Mouse (Mus musculus) heart, postnatal 14 days (tissue): ENCODE data around the gene Wdr83. TPM values are rescaled to one million over a fixed set of nuclear protein-coding genes. Genes with fewer than 3 reads are reported as not detected.

Experiments
- DNase-seq, 2 experiments: peaks; one replicate each; pipeline ENCODE4 v3.0.0; 2021 to 2022
- intact Hi-C: fragments of 180-260 bp; cut with DNase I; formaldehyde crosslinking; loops from one replicate; pipeline ENCODE4 v1.15.1; 2025
- total RNA-seq, 2 experiments: library from RNA; stranded (reverse); gene quantifications; 2 replicates each; pipeline ENCODE4 v1.2.3; 2021

The Wdr83 gene
- total RNA-seq, 2 experiments from 2014 or later: 27.2 to 27.6 TPM

GRCm38 (mm10) chr8:85080532-85081215 is 432 bp downstream of the Wdr83 start, which contains the start of gene Wdr83os:
Gene Wdr83os (plus strand): TSS chr8:85080740.
- intact Hi-C loops: loop anchor here (5.0 kb wide), 1 partner anchor 322 kb away; no protein-coding TSS in a partner anchor

GRCm38 (mm10) chr8:85080214-85080531 is 933 bp downstream of the Wdr83 start:
- intact Hi-C loops: loop anchor here (5.0 kb wide), 1 partner anchor 322 kb away; no protein-coding TSS in a partner anchor
- no peak for DNase-seq

More at GRCm38 (mm10) chr8:85080532-85081215, 432 bp downstream of the Wdr83 start, which contains the start of gene Wdr83os:
- DNase-seq: peak; percentile 50 to 72

DNA sequence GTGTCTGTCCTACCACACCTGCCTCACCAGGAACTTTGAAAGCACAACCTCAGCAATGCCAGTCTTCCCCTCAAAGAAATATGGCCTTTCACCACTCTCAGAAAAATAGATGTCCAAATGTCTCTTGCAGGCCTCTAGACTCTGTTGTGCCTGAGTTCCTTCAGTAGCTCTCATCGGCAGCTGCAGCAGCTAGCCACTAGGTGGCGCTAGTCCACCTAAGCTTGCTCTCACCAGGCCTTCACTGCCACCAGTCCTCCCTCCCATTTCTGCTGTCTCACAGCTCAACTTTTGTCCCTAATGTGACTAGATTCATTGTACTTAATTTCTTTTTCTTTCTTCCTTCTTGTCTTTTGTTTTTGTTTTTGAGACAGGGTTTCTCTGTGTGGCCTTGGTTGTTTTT is 4.1 kb downstream of the Wdr83 start:
- DNase-seq: peak; percentile 77 to 88
- intact Hi-C loops: loop anchor here (2.0 to 5.0 kb wide), 2 partner anchors 94 to 210 kb away; no protein-coding TSS in a partner anchor

- intact Hi-C loops: loop anchor here (2.0 to 5.0 kb wide), 2 partner anchors 95 to 211 kb away; no protein-coding TSS in a partner anchor
- DNase-seq: peak; percentile 51 to 59
These were observed 5.1 kb downstream of the Wdr83 start for GRCm38 (mm10) chr8:85076001-85076400.

- intact Hi-C loops: loop anchor here (5.0 kb wide), 1 partner anchor 213 kb away; no protein-coding TSS in a partner anchor
- no peak for DNase-seq
These were observed 6.5 kb downstream of the Wdr83 start for GRCm38 (mm10) chr8:85074617-85075016.

- no peak for DNase-seq
- intact Hi-C loops: no loop called here
These were observed 6.9 kb downstream of the Wdr83 start for GRCm38 (mm10) chr8:85074167-85074566.

DNA sequence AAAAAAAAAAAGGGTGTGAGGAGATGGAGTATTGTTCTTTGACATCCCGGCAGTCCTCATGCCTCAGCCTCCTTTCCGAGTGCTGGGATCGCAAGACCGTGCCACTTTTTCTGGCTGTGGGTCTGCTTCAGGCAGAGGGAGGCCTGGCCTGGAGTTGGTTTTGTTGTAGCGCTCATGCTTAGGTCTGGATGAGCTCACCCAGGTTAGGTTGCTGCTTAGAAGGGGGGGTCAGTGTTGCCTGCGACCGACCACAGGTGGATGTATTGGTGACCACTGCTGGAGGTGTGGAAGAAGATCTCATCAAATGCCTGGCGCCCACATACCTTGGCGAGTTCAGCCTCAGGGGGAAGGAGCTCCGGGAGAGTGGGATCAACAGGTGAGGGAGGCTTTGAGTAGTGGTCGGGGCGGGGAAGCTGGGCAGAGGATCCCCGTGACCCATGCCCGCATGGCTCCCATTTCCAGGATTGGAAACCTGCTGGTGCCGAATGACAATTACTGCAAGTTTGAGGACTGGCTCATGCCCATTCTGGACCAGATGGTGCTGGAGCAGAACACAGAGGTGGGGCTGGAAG is 8.0 kb downstream of the Wdr83 start:
- DNase-seq: no peak
- intact Hi-C loops: no loop called here

DNA sequence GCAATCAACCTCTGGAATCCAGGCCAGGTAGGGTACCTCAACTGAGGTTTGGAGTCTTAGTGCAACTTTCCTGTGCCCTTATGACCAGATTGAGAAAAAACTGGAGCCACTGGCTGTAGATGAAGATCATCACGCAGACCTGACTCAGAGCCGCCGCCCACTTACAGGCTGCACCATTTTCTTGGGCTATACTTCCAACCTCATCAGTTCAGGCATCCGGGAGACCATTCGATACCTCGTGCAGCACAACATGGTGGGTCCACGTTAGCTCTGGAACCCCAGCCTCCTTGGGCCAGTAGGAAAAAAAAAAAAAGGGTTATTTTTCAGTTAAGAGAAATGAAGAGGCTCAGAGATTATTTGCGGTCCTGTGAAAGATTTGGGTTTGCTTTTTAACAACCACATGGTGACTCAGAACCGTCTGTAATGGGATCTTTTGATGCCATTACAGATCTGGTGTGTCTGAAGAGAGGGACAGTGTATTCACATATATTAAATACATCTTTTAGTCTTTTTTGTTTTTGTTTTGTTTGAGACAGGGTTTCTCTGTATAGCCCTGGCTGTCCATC is 8.7 kb downstream of the Wdr83 start:
- intact Hi-C loops: no loop called here

GRCm38 (mm10) chr8:85071514-85072281 is 9.4 kb downstream of the Wdr83 start, which contains the start of gene Dhps:
Gene Dhps (plus strand): TSS chr8:85071757.
- intact Hi-C loops: no loop called here
- peak; percentile 88 to 92 for DNase-seq

More for the DNA sequence above, 8.7 kb downstream of the Wdr83 start:
- DNase-seq: no peak

- DNase-seq: no peak
- intact Hi-C loops: no loop called here
These were observed 10.1 kb downstream of the Wdr83 start for GRCm38 (mm10) chr8:85071041-85071440.

- no peak for DNase-seq
- intact Hi-C loops: no loop called here
These were observed 13.1 kb downstream of the Wdr83 start, which contains the start of gene Gm5741 for GRCm38 (mm10) chr8:85067982-85068381. Gene Gm5741 (minus strand): TSS chr8:85067982.

DNA sequence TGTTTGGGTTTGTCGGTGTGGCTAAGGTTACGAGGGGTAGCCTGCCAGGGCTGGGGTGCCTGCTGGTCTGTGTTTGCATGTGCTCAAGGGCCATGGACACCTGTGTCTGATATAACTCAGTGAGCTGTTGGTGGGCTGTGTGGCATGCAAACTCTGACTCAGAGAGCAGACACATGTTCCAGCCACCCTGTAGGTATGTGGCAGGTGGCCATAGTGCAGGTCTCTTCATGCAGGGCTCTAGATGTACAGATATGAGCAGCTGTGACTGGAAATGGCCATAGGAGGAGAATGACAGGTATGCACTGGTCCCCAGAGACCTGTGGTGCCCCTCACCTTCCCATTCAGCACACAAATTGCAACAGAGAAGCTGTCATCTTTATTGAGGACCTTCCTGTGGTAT is 14.0 kb downstream of the Wdr83 start:
- intact Hi-C loops: no loop called here
- no peak for DNase-seq

- no peak for DNase-seq
- intact Hi-C loops: no loop called here
These were observed 15.9 kb downstream of the Wdr83 start for GRCm38 (mm10) chr8:85065213-85065612.

DNA sequence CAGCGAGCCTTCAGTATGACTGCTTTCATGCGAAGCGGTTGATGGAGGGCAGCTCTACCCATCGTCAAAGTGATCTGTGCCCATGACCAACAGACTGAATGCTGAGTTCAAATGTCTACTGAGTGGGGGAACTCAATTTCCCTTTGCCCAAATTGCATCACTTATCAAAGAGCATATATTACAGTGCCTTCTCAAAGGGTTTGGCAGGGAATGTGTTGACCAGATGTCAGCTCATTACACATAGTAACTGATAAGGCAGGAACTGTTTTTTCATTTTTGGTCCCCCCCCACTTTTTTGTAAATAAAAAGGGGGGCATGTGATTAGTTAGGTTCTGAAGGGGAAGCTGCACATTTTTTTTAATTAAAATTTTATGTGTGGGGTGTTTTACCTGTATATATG is 18.5 kb downstream of the Wdr83 start:
- no peak for DNase-seq
- intact Hi-C loops: no loop called here

DNA sequence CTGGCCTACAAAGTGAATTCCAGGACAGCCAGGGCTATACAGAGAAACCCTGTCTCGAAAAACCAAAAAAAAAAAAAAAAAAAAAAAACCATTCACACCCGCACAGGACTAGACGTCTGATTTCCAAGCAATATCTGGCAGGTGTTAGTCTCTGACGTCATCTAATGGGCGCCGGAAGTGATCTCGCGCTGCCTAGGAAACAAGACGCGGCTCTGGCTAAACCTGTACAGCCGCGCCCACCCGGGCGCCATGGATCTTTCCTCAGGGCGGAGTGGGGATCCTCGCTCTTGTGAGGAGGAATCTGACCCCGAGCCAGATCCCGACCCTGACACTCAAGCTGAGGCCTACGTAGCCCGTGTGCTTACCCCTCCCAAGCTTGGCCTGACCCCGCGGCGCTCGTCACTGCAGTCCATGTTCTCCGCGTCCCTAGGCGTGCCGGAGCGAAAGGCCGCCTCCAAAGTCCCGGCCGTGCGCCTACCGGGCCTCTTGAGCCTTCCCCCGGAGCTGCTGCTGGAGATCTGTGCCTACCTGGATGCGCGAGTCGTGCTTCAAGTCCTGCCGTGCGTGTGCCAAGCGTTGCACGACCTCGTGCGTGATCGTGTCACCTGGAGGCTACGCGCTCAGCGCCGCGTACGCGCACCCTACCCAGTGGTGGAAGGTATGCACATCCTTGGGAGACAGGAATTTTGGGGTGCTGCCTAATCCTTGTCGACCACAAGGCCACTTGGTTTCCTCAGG is 21.1 kb downstream of the Wdr83 start, which contains the start of gene Fbxw9:
Fbxw9 (plus strand) TSS at position 177 of the 738 bp plus-strand sequence.
- intact Hi-C loops: no loop called here
- DNase-seq: peak; percentile 82 to 91

DNA sequence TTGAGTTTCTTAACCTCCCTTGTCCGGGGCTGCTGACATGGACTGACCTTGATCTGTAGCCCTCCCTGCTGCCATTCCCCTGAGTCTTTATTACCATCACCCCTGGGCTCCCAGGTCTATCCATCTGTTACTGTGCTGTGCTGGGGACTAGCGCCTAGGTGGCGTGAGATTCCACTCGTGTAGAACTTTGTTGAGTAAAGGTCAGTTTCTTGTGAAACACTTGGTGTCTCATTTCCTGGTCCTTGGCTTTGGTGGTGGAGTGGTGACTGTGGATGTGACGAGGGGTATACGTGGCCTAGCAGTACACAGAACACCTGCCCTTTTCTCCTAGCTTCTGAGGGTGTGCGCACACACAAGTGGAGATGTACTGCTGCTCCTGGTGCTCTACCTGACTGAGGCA is 23.7 kb downstream of the Wdr83 start:
- intact Hi-C loops: no loop called here
- no peak for DNase-seq

- no peak for DNase-seq
- intact Hi-C loops: no loop called here
These were observed 37.5 kb downstream of the Wdr83 start for GRCm38 (mm10) chr8:85043619-85044018.

DNA sequence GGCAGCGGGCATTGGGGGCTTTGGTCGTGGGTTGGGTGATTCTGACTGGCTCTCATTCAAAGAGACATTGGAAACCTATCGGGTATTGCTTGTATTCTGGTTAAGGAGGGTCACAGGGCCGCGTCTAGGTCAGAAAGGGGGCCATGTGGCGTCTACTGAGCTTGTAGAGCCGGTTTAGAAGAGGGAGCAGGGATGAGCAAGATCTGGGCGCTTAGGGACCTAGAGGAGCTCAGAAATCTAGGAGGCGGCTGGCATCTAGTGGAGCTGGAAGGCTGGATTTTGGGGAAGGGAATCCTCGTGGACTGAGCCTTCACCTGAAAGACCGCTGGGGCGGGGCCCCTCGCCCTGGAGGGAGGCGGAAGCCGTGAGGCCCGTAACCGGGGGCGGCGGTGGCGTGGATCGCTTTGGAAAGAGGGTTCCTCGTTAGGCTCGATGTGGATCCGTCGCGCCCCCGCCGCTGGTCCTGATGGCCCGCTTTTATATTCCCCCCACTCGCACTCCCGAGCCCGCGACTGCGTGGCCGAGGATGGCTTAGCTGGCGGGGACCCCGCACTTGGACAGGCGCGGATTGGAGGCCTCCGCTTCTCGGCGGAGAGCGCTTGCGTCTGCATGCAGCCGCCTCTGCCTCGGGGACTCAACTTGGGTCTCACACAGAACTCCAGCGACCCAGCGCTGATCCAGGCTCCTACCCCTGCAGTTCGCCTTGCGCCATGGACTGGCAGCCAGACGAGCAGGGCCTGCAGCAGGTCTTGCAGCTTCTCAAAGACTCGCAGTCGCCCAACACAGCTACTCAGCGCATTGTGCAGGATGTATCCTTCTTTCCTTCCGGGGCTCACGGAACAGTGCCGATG is 43.2 kb downstream of the Wdr83 start:
- peak; percentile 53 to 59 for DNase-seq
- intact Hi-C loops: no loop called here

DNA sequence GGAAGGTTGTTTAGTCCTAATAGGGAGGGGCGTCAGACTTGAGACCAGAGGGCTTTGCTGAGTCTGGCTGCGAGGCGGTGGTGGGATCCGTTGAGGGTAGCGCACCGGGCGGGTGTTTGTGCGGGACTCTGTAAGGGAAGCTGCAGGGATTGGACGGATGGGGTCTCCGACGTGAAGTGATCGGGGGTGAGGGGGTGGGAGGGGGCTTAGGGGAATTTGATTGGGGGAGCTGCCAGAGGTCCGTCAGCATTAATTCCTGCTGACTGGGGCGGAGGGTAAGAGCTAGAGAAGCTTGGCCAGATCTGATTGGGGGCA is 43.8 kb downstream of the Wdr83 start:
- no peak for DNase-seq
- intact Hi-C loops: no loop called here
